Mouse (Mus musculus) urinary bladder, postnatal 36 days (tissue): ENCODE data around the gene Maz.

Experiments used
- DNase-seq, 2 experiments: peaks; one replicate each; pipeline ENCODE4 v3.0.0; 2022; ENCODE audit warnings: low spot score in 2 of 2, mixed read lengths in 1 of 2

The Maz gene

GRCm38 (mm10) chr7:127021563-127022527, 5.0 kb downstream of the Maz start:
- DNase-seq, result no peak

- DNase-seq, result peak in 1 of 2 experiments; percentile 38
These were observed 5.8 kb downstream of the Maz start, which contains the start of the genes Gm42742 and Prrt2 for GRCm38 (mm10) chr7:127020901-127021562. TSS of gene Gm42742 (minus strand) at chr7:127021097. TSS of gene Prrt2 (minus strand) at chr7:127021211.

GRCm38 (mm10) chr7:127020491-127020890, 6.3 kb downstream of the Maz start:
- DNase-seq, result no peak

GRCm38 (mm10) chr7:127020031-127020430, 6.8 kb downstream of the Maz start:
- DNase-seq, result no peak

- no peak for DNase-seq
These were observed 7.4 kb downstream of the Maz start for GRCm38 (mm10) chr7:127019306-127019960.

- no peak for DNase-seq
These were observed 8.2 kb downstream of the Maz start for GRCm38 (mm10) chr7:127018416-127019305.

- no peak for DNase-seq
These were observed 8.9 kb downstream of the Maz start for GRCm38 (mm10) chr7:127017950-127018345.

- peak; percentile 91 to 96 for DNase-seq
These were observed 9.6 kb downstream of the Maz start, which contains the start of gene Pagr1a for GRCm38 (mm10) chr7:127016971-127017949. TSS of gene Pagr1a (minus strand) at chr7:127017352.

GRCm38 (mm10) chr7:127016486-127016938, 10.3 kb downstream of the Maz start:
- peak in 1 of 2 experiments; percentile 61 for DNase-seq

GRCm38 (mm10) chr7:127016481-127016485, 10.6 kb downstream of the Maz start, which contains the start of gene Pagr1b:
TSS of gene Pagr1b (minus strand) at chr7:127016484.
- DNase-seq, result no peak

- DNase-seq, result no peak
These were observed 10.8 kb downstream of the Maz start for GRCm38 (mm10) chr7:127016081-127016480.

- no peak for DNase-seq
These were observed 11.8 kb downstream of the Maz start for GRCm38 (mm10) chr7:127014993-127015392.

GRCm38 (mm10) chr7:127014320-127014719, 12.5 kb downstream of the Maz start, which contains the start of gene Mvp:
TSS of gene Mvp (minus strand) at chr7:127014621.
- DNase-seq, result peak; percentile 70 to 72

GRCm38 (mm10) chr7:127013385-127013784, 13.5 kb downstream of the Maz start:
- no peak for DNase-seq

GRCm38 (mm10) chr7:127012845-127013244, 14.0 kb downstream of the Maz start:
- DNase-seq, result no peak

- no peak for DNase-seq
These were observed 14.5 kb downstream of the Maz start for GRCm38 (mm10) chr7:127012374-127012773.

- DNase-seq, result no peak
These were observed 15.1 kb downstream of the Maz start for GRCm38 (mm10) chr7:127011717-127012116.

- no peak for DNase-seq
These were observed 15.8 kb downstream of the Maz start for GRCm38 (mm10) chr7:127011051-127011450.

- no peak for DNase-seq
These were observed 17.3 kb downstream of the Maz start for GRCm38 (mm10) chr7:127009307-127010085.
